Comparison of ENCODE assay signal across 13 mouse cellular contexts in the genomic region with DNA sequence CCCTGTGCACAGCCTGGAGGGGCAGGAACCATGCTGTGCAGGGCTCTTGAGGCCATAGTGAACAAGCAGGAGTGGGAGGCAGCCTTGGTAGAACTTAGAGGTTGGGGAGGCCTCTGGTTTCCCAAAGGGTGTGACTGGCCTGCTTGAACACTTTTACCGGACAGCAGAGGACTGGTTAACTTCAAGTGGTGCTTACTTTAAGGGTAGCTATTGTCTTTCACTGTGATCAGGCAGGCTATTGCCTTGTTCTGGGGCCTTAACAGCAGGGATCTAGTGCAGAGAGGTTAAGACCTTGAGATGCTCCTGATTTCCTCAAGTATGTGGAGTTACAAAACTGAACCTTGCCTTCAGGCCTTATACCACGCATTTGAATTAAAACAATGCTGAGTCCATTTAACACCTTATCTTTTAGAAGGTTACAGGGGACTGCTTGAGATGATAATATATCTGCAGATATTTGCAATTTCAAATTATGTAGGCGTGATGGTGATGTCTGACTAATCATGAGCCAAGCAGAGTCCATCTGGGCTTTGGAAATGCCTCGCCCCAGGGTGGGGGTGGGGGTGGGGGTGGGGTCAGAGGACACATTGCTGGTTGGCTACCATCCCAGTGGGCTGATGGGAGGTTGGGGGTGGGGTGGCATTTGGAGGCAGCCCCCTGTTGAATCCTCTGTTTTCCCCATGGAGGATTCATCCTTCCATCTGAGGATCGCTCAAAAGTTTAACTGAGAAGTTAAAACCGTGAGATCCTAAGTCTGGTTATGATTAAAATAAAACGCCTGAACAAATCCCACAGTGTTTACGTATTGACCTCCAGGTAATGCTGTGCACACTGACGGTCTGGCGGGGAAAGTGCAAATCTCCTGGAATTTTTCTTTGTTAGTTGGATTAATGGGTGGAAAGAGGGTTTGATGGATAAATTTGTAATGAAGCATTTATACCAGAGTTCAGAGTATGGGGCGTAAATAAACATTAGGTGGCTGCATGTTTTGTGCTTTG.
DNase-seq lines count a peak whose midpoint lies in the region; ATAC-seq and TF ChIP-seq lines count a peak whose summit lies in the region.
"Had no signal": no experiment of that assay in that cellular context is flagged by ENCODE, and none has a peak within 500 bp of the region (broad histone marks: within the 10 kb centered on the region; RNA-seq: fewer than 3 reads in every experiment).

No protein-coding gene starts in this region.

- WGBS in hindbrain, embryonic 11.5 days: 28% methylated on average over 11 of the region's 11 CpGs
- WGBS in hindbrain, embryonic 14.5 days: 28% methylated on average over 11 of the region's 11 CpGs
- WGBS in neural tube, embryonic 15.5 days: 43% methylated on average over 11 of the region's 11 CpGs
- 27% methylated on average over 11 of the region's 11 CpGs for WGBS in limb, embryonic 12.5 days
- WGBS in thymus, adult 2 months: 89% methylated on average over 11 of the region's 11 CpGs

- DNase-seq in hindbrain, embryonic 11.5 days (ENCODE audit: low spot score): peak; percentile 25
- DNase-seq in hindbrain, embryonic 14.5 days (ENCODE audit: low spot score): no peak
- DNase-seq in neural tube, embryonic 10.5 days (ENCODE audit: extremely low spot score, low spot score): peak; percentile 32
- DNase-seq in thymus, adult 2 months: no peak
- no peak for DNase-seq in thymus, postnatal 0 days (ENCODE audit: low spot score)
- DNase-seq in layer of hippocampus, postnatal 14 days (ENCODE audit: low spot score in 2 of 2): no peak
- DNase-seq: adrenal gland, adult 8-10 months; gastrocnemius, postnatal 25 days had no signal

- H3K36me3 ChIP-seq in hindbrain, embryonic 11.5 days (ENCODE audit: control insufficient read depth, insufficient read depth, low read length): no peaks in the 10 kb centered on the region
- no peaks in the 10 kb centered on the region for H3K36me3 ChIP-seq in hindbrain, embryonic 14.5 days (replicated peaks; ENCODE audit: control insufficient read depth, insufficient read depth)
- no peaks in the 10 kb centered on the region for H3K36me3 ChIP-seq in neural tube, embryonic 15.5 days
- no peaks in the 10 kb centered on the region for H3K36me3 ChIP-seq in limb, embryonic 12.5 days
- no peaks in the 10 kb centered on the region for H3K36me3 ChIP-seq in thymus, adult 2 months (ENCODE audit: control insufficient read depth, insufficient read depth, low read length)

- no peak overlapping the region for H3K27ac ChIP-seq in hindbrain, embryonic 11.5 days (ENCODE audit: low read depth, low read length)
- no peak overlapping the region for H3K27ac ChIP-seq in hindbrain, embryonic 14.5 days
- H3K27ac ChIP-seq in neural tube, embryonic 15.5 days (replicated peaks): no peak overlapping the region
- 0 out of 2 replicates have a peak overlapping the region, but pooled peaks have one; percentile 23 for H3K27ac ChIP-seq in limb, embryonic 12.5 days
- H3K27ac ChIP-seq in thymus, adult 2 months (ENCODE audit: control insufficient read depth, insufficient read depth, low read length): no peak overlapping the region
- H3K27ac ChIP-seq: layer of hippocampus, adult 2 months had no signal

- ATAC-seq in hindbrain, embryonic 11.5 days (ENCODE audit: low FRiP score): no peak
- ATAC-seq in hindbrain, embryonic 14.5 days (ENCODE audit: low FRiP score): no peak
- no peak for ATAC-seq in neural tube, embryonic 15.5 days (ENCODE audit: low FRiP score)
- no peak for ATAC-seq in limb, embryonic 12.5 days (ENCODE audit: insufficient number of reproducible peaks, insufficient read depth, low FRiP score, low TSS enrichment, low read depth)
- ATAC-seq: lung, postnatal 0 days had no signal

- H3K9ac ChIP-seq in hindbrain, embryonic 11.5 days (ENCODE audit: low read depth, low read length): no peak overlapping the region
- H3K9ac ChIP-seq in hindbrain, embryonic 14.5 days: no peak overlapping the region
- H3K9ac ChIP-seq in neural tube, embryonic 15.5 days (replicated peaks): no peak overlapping the region
- no peak overlapping the region for H3K9ac ChIP-seq in limb, embryonic 12.5 days (replicated peaks)

- no peaks in the 10 kb centered on the region; the same call in 1 of the 2 replicates for H3K4me1 ChIP-seq in hindbrain, embryonic 11.5 days (replicated peaks; ENCODE audit: control insufficient read depth, insufficient read depth, low read length)
- H3K4me1 ChIP-seq in hindbrain, embryonic 14.5 days (replicated peaks; ENCODE audit: control insufficient read depth, insufficient read depth, low read length): peaks cover 26% of the 10 kb centered on the region
- H3K4me1 ChIP-seq in neural tube, embryonic 15.5 days: peaks cover 19% of the 10 kb centered on the region
- peaks cover 75% of the 10 kb centered on the region for H3K4me1 ChIP-seq in limb, embryonic 12.5 days (replicated peaks)
- H3K4me1 ChIP-seq in thymus, adult 2 months (replicated peaks; ENCODE audit: control insufficient read depth, insufficient read depth, low read length): no peaks in the 10 kb centered on the region

- TF ChIP-seq POLR2A in thymus, adult 2 months (IDR thresholded peaks at IDR 0.05; ENCODE audit: control insufficient read depth, extremely low read depth, insufficient read depth, low read length, poor library complexity): no peak

- H3K4me3 ChIP-seq in hindbrain, embryonic 11.5 days (ENCODE audit: low read depth, low read length): no peak overlapping the region
- no peak overlapping the region for H3K4me3 ChIP-seq in hindbrain, embryonic 14.5 days (replicated peaks; ENCODE audit: low read length)
- H3K4me3 ChIP-seq in neural tube, embryonic 15.5 days (replicated peaks): no peak overlapping the region
- no peak overlapping the region for H3K4me3 ChIP-seq in limb, embryonic 12.5 days (replicated peaks)
- H3K4me3 ChIP-seq in thymus, adult 2 months (ENCODE audit: control insufficient read depth, insufficient read depth, low read length): no peak overlapping the region
- H3K4me3 ChIP-seq: layer of hippocampus, adult 2 months had no signal

- H3K27me3 ChIP-seq in hindbrain, embryonic 11.5 days (ENCODE audit: control insufficient read depth, insufficient read depth, low read length): no peaks in the 10 kb centered on the region
- H3K27me3 ChIP-seq in hindbrain, embryonic 14.5 days (ENCODE audit: control insufficient read depth, insufficient read depth, low read length): no peaks in the 10 kb centered on the region
- H3K27me3 ChIP-seq in neural tube, embryonic 15.5 days (replicated peaks): no peaks in the 10 kb centered on the region
- H3K27me3 ChIP-seq in limb, embryonic 12.5 days: no peaks in the 10 kb centered on the region
- no peaks in the 10 kb centered on the region for H3K27me3 ChIP-seq in thymus, adult 2 months (ENCODE audit: control insufficient read depth, insufficient read depth, low read length)
- H3K27me3 ChIP-seq: CH12.LX had no signal

- TF ChIP-seq CTCF in thymus, adult 2 months (IDR thresholded peaks at IDR 0.05; ENCODE audit: borderline replicate concordance, control insufficient read depth, extremely low read depth, insufficient read depth, low read length, poor library complexity): no peak

- no peaks in the 10 kb centered on the region for H3K9me3 ChIP-seq in hindbrain, embryonic 11.5 days (ENCODE audit: control insufficient read depth, low read length)
- no peaks in the 10 kb centered on the region for H3K9me3 ChIP-seq in hindbrain, embryonic 14.5 days (ENCODE audit: control insufficient read depth, low read length)
- no peaks in the 10 kb centered on the region for H3K9me3 ChIP-seq in neural tube, embryonic 15.5 days (replicated peaks)
- H3K9me3 ChIP-seq in limb, embryonic 12.5 days: no peaks in the 10 kb centered on the region

- no peak overlapping the region for H3K4me2 ChIP-seq in hindbrain, embryonic 11.5 days (replicated peaks; ENCODE audit: low read depth, low read length)
- H3K4me2 ChIP-seq in hindbrain, embryonic 14.5 days (replicated peaks): no peak overlapping the region
- H3K4me2 ChIP-seq in neural tube, embryonic 15.5 days: no peak overlapping the region
- peak overlapping the region; percentile 28; the same call in 1 of the 2 replicates for H3K4me2 ChIP-seq in limb, embryonic 12.5 days

Comparison
In these comparisons a context has a peak if more than half of its experiments do, and no peak if none do; other contexts are left out.
1. DNase-seq: peak in hindbrain, embryonic 11.5 days (single experiment) and neural tube, embryonic 10.5 days (single experiment); none in hindbrain, embryonic 14.5 days (single experiment), thymus, adult 2 months (single experiment), thymus, postnatal 0 days (single experiment) and layer of hippocampus, postnatal 14 days (0 of 2).